Mouse (Mus musculus): ENCODE data around the gene Krtdap.
"Not testable (repeated sequence)": the region's sequence is repeated elsewhere in the genome, so short reads cannot be mapped to it uniquely, and the experiment has no call there.

Gene Krtdap

DNA sequence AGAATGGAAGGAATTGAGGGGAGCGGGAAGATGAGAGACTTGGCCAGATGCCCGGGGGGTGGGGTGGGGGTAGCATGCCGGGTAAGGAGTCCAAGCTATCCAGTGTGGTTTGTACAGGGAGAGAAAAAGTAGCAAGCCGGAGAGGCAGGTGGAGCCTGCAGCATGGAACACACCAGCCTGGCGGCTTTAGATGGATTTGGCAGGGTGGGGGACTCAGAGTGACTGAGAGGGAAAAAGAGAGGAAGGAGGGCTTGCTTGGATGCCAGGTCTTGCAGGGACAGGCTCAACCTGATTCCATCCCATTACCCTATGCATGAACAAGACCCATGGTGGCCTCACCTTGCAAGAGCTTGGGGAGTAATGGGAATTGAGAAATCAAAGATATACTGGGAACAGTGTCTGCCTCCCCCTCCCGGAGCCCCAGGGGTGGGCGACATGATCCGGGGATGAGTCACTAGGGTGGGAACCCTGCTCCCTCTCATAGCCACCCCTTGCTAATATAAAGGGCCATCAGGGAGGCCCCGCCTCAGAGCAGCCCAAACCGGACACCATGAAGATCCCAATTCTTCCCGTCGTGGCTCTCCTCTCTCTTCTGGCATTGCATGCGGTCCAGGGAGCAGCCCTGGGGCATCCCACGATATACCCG is at the start of gene Krtdap:
Gene Krtdap, plus strand, starts transcription at position 520 of the 646 bp plus-strand sequence.
- DNase-seq: no peak

DNA sequence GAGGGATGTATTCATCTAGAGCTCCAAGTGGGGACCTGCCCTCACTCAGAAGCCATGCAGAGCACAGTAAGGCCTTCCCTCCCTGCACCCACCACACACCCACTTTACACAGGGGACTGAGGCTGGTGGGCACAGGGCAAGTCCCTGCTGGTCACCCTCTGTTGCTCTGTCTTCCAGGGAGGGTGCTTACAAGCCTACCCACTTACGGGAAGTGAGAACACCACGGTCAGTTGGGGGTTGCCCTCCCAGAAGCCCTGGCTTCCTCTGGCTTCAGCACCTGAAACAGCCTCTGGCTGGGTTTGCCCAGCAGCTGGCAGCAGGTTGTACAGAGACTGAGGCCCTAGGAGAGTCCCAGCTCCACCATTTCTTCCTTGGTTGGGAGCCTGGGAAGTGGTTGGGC is 45.1 kb upstream of the Krtdap start:
- DNase-seq: not testable (repeated sequence)

DNA sequence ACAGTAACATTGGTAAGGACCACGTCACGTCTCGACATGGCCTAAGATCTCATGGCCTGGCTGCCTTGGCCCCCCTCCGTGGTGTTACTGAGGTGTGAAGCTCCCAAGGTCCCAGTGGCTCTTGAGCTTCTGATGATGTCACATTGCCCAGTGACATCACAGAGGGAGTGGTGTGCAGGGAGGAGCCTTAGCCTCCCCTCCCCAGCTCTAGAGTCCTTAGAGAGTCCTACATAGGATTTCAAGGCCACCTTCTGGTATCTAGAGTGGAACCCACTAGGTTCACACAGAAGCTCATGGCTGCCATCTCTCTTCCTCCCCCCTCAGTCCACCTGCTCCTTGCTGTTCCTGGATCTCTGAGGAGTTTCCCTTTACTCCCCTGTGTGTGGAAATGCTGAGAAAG is 44.1 kb upstream of the Krtdap start, which contains the start of gene Gapdhs:
Gene Gapdhs, minus strand, starts transcription at position 65 of the 400 bp plus-strand sequence.
- not testable (repeated sequence) for DNase-seq

DNA sequence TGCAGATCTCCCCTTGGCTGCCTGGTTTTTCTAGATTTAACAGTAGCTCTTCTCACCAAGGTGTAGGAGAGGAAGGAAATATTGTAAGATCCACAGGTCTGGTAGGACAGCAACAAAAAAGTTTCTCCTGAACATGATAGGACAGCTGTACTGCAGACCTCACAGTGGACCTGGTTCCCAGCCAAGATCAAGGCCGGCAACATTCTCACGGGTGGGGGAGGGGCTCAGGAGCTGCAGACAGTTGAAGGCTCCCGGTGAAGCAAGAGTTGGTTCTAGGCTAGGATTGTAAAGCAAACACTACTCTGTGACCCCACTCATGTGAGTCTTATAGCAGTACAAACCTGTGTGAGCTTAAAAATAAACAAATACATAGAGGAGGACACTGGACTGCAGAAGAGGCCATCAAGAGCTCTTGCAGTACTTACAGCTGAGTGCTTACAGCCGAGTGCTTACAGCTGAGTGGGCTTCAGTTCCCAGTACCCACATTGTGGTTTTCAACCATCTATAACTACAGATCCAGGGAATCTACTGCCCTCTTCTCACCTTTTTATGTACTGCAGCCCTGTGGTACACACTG is 43.6 kb upstream of the Krtdap start:
- peak; percentile 61 for DNase-seq

DNA sequence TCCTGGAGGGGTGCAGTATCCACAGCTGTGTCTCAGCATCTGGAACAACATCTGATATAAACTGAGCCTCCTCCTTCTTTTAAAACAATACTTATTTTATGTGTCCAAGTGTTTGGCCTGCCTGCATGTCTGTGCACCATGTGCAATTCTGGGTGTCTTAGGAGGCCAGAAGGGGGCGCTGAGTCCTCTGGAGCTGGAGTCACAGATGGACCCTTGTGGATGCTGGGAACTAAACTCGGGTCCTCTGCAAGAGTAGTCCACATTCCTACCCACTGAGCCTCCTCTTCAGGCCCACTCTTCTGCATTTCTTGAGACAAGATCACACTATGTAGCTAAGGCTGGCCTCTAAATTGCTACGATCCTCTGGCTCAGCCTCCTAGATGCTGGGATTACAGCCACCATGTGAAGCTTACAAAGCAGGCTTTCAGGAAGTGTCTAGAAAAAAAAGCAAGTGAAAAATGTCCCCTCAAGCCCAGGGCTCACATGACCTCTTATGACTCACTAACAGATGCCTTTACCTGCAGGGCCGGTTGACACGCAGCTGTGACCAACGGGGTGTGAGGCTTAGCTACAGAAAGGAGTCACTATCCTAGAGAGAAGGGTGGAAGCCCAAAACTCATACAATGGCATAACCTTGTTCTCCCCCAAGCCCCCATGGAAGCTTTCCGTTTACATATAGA is 40.0 kb upstream of the Krtdap start:
- no peak for DNase-seq

DNA sequence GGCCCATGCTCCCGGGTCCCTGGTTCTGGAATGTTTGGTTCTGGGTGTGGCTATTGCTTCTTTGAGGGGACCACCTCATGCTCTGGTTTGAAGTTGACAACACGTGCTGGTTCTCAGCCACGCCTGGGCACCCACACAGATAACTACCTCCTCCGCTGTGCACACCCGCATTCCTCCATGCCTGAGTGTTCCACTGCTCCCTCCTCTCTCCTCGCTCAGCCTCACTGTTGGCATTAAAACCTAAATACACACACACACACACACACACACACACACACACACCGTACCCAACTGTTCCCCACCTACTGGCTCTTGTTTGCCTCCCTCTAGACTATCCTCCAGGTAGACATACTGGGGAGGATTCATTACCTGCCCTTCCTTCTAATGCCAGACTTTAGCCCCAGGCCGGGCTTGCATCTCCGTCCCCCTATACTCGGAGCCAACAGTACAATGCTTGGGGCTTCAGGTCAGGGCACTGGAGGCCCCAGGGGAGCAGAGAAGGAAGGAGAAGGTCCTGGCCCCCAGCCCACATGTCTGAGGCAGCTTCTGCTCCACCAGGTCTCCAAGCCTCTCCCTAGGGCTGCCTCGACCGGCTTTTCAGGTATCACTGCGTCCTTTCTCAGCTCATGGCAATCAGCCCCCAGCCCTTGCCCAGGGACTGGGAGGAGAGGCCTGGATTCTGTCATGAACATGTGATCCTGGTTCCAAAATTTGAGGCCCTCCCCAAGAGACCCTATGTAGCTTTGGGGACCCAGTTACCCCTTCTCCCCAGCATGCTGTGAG is 37.7 kb upstream of the Krtdap start:
- peak; percentile 7 for DNase-seq

DNA sequence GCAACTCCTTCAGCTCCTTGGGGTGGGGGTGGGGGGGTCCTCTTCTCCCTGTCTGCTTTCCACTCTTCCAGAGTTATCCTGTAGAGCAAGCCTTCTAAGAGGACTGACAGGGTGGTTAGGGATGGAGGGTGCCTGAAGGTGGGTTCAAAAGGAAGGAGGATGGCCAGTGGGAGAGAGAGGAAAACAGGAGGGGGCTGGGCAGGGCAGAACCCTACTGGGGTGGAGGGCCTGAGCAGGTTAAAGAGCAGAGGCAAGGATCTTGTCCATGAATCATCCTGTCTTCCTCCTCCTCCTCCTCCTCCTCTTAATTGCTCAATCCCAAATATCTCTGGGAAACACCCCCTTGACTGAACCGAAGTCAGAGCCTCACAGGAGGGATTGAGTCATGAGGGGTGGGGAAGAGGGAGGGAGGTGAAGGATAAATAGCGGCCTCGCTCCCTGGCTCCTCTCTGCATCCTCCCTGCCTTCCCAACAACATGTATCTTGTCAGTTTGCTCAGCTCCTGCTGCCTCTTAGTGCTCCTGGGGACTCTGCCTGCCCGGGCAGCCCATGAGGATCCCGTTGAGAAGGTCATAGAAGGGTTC is 36.5 kb upstream of the Krtdap start, which contains the start of gene Sbsn:
Gene Sbsn, plus strand, starts transcription at position 386 of the 584 bp plus-strand sequence.
- DNase-seq: no peak

DNA sequence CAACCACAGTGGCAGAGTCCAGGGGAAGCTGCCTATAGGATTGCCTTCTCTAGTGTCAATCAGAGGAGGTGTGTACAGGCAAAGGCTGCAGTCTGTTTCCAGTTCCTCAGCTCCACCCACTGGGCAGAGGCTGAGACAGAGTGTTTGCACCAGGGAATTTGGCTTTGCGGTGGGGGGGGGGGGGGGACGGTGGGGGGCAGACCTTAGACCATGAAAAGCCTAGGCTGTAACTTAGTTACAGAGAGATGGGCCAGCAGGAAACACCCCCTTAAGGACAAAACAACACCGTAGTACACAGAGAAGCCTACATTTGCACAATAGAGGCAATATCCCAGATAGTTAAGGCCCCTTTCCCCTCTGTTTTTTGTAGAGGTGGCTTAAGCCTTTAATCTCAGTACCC is 30.7 kb upstream of the Krtdap start:
- no peak for DNase-seq

DNA sequence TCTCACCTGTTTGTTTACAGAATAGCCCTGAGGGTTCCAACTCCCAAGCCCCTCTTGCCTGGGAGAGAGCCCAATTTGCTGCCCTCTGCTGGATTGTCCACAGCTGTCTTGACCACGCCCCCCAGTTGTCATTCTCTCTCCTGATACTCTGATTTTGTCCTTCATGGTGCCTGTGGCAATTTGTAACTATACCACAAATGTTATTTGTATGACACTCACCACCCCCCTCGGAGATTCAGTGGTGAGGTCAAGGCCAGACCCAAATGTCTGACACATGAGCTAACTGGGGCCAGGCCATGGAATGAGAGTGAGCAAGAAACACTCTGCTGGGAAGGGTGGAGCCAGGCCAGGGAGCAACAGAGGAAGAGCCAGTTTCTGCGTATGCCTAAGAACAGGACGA is 28.8 kb upstream of the Krtdap start:
- DNase-seq: peak; percentile 49

DNA sequence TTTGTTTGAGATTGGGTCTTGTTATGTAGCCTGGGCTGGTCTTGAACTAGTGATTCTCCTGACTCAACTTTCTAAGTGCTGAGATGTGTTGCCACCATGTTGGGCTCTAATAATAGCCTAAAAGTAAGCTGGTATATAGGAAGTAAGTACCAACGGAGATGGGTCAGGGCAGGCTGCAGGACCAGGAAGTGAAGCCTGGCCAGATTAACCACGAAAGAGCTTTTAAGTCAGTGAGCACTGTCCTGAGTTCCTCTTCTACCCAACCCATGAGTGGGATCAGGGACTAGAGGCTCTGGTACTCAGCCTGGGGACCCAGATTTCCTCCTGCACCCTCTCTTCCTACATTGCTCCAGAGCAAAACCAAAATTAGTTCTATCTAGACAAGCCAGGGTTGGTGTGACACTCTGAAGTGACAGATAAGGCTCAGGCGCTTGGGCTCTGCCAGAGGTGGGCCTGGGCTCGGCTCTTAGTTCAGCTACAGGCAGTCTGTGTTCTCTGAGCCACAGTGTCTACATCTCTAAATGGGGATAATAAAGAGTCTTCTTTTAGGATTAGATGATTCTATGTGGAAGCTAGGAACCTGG is 25.8 kb upstream of the Krtdap start:
- DNase-seq: no peak

DNA sequence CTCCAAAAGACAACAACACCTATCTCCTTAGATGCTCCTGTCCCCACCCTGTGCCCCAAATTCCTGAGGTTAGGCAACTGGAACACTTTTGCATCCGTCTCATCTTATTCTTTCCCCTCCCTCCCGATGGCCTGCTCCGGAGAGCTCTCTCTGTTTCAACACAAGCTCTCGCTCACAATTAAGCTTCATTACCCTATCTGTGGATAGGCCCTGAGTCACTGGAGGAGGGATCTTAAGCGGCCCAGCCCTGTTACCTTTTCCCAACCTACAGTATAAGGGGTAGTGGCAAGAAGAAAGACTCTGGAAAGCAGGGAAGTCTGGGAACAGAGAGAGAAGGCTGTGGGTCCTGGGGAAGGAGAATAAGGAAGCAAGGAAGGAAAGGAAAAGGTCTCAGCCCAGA is 24.2 kb upstream of the Krtdap start, which contains the start of gene Dmkn:
Gene Dmkn, plus strand, starts transcription at position 301 of the 400 bp plus-strand sequence.
- DNase-seq: no peak

DNA sequence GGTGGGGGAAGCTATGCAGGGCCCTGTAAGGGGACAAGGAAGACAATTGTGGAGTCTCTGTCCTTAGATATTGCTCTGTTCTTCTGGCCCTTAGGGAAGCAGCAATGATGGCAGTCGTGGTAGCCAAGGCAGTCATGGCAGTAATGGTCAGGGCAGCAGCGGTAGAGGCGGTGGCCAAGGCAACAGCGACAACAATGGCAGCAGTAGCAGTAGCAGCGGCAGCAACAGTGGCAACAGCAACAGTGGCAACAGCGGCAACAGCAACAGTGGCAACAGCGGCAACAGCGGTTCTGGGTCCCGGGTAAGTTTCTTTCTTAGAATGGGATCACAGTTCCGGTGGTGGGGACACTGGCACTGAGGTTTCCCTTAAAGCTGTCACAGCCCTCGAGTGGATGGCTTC is 22.5 kb upstream of the Krtdap start:
- no peak for DNase-seq

DNA sequence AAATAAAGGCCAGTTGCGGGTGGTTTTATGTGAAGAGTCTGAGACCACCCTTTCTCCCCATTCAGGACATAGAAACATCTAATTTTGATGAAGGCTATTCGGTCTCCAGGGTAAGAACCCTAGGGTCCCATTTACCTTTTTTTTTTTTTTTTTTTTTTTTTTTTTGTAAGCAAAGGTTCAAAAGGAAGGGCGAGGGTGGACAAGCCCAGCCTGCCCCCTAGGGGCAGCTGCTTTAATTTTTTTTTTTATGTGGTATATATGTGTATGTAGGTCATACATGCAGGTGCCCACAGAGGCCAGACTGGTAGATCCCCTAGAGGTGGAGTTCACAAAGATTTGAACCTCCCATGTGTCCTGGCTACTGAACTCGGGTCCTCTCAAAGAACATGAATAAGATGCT is 21.3 kb upstream of the Krtdap start:
- DNase-seq: no peak

DNA sequence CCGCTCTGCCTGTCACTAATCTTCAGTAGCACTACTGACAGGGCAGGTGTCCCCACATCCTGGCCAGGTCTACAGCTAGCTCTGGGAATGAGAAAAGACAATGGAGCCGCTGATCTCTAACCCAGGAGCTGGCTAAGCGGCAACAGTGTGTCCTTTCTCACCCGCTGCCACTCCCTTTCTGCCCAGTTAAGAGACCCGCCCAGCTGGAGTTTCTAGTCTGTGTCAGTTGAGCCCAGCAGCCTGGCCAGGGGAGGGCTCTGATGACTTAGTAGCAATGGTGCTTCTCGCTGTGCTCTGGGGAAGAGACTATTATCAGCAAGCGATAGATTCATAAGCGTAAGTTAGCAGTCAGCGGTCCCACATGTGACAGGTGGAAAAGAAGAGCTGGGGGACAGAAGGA is 18.5 kb upstream of the Krtdap start:
- no peak for DNase-seq

DNA sequence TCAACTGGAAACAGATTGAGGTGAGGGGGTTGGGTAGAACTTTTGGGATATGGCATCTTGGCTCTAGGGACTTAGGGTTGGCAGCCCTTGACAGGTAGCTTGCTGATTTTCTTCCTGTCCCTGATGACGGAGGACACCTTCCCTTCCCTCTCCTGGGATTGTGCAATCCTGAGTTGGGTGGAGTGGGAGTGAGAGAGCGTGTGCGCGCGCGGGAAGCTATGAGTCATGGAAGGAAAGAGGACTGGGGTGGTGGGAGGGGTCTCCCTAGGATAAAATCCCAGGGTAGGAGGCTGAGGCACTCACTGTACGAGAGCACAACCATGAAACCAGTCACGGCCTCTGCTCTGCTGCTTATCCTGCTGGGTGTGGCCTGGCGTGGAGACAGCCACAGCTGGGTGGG is 11.6 kb upstream of the Krtdap start:
- DNase-seq: no peak

DNA sequence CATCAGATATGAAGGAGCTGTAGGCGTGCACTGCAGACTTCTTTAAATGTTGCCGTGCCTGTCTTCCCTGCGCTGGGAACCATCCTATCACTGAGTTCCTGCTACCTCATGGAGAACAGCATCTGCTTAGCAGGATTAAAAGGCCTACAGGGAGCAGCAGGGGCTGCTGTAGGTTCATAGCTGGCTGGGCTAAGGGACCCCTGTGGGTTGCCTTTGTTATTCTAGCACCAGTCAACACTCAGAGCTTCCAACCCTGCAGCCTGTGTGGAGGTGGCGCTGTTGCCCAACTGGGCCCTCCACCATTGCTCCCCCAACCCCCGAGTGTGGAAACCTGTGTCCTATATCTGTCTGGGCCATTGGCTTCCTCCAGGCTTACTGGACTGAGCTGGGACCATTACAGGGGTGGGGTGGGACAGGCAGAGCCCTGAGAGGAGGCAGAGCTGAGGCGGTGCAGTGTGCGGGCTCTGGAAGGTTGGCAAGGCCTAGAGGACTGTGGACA is 10.6 kb upstream of the Krtdap start:
- DNase-seq: no peak

DNA sequence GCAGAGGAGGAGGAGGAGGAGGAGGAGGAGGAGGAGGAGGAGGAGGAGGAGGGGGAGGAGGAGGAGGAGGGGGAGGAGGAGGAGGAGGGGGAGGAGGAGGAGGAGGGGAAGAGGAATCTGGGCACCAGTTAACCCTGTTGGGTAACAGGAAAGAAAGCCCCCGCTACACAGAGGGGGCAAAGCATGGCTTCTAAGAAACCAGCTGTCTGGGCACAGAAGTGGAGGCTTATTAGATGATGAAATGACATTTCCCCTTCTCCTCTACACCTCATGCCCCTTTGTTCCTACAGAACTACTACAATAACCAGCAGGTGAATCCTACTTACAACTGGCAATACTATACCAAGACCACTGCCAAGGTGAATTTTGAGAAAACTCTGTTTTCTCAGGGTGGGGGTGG is 9.8 kb upstream of the Krtdap start:
- DNase-seq: no peak

DNA sequence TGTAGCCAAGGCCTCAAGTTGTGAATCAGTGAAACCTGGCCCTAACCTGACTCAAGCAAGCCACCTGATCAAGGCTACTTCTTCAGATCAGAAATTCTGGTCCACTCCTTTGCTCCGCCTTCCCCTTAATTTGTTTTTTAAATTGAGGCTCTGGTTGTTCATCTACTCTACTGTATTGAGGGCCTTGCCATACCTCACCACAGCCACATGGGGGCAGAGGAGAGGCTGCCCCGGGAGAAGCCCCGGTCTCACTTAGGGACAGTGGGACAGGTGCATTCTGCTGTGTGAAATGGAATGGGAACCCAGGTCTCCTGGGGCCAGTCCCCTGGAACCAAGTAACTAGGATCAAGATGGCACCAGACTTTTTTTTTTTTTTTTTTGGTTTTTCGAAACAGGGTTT is 5.9 kb upstream of the Krtdap start:
- no peak for DNase-seq

DNA sequence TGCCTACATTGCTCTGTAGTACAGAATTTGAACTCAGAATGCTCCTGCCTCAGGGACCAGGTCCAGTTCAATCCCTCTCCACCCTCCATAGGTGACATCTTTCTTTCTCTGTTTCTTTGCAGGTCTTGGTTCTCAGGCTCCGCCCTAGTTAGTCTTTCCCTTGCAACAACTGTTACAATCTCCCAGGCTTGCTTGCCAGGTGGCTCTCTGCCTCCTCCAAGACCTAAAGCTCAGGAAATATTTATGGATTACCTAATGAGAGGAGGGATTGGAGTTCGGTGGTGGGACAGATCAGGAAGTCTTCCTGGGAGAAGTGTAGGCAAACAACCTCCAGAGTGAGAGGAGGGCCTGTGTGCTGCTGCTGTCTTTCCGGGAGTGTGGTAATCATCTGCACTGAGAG is 5.0 kb upstream of the Krtdap start:
- no peak for DNase-seq

DNA sequence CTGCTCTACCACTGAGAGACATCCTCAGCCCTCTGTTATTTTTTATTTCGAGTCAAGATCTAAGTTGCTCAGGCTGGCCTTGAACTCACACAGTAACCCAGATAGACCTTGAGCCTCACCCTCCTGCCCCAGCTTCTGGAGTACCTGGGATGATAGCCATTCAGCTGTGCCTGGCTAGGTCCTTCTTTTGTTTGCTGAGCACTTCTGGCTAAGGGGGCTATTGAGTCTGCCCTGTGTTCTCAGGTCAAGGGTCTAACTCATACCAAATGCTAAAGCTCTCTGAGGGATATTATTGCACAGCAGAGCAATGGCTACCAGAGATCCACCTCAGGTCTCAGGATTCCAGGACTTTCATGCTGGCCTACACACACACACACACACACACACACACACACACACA is 2.5 kb upstream of the Krtdap start:
- DNase-seq: no peak

DNA sequence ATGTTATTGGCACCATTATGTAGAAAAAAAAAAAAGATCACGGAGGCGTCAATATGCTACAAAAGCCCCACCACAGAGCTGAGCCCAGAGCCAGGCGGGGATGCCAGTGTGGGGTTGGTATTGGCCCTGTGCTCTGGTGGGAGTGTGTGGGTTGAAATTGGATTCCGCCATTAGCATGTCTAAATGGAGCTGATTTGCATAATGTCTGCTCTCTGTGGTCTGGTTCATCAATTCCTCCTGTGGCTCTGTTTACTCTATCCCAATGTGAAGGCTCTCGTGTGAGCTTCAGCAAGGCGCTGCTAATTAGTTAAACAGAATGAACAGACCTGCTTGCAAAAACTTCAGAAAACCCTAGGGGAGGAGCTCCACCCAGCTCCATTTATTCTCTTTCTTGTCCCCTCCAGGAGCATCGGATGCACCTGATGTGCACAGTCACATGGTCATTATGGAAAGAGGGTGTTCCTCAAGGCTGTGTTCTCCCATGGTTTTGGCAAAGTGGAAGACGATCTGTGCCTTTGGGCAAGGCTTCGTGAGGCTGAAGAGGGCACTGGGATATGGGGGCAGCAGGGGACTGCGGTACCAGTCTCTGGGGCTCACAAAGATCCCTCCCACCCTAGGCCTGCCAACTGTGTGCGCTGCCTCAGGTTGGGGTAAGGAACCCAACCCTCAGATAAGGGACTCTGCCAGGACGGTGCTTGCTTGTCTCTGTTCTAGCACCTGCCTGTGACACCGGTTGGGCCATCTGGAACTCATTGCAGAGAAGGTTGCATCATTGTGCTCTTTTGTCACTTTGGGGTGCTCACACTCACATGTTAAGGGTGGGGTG is 1.8 kb upstream of the Krtdap start:
- DNase-seq: no peak

Data from kidney, postnatal 14 days (tissue).